Mouse (Mus musculus): ENCODE results near the gene C1s2. TPM values are rescaled to one million over a fixed set of nuclear protein-coding genes. Genes with fewer than 3 reads are reported as not detected.
"Not testable (repeated sequence)": the region's sequence is repeated elsewhere in the genome, so short reads cannot be mapped to it uniquely, and the experiment has no call there.

C1s2 gene
- 0.10 TPM in 1 of 2 replicates, not detected in the other for polyA plus RNA-seq (2014; fragmentation: Nextera tagmentation; extraction: Ambion mirVana)

- 84% methylated on average over 2 of the region's 2 CpGs for WGBS
- not testable (repeated sequence) for DNase-seq (ENCODE audit: low spot score); H3K4me1 ChIP-seq (ENCODE audit: control insufficient read depth, insufficient read depth, low read length); H3K36me3 ChIP-seq (ENCODE audit: control insufficient read depth, insufficient read depth, low read length); H3K4me2 ChIP-seq (ENCODE audit: low read length); H3K9me3 ChIP-seq (replicated peaks; ENCODE audit: control insufficient read depth, low read length); ATAC-seq; H3K27me3 ChIP-seq (replicated peaks; ENCODE audit: control insufficient read depth, insufficient read depth, low read length); H3K9ac ChIP-seq (ENCODE audit: low read length); H3K4me3 ChIP-seq (ENCODE audit: low read depth, low read length); H3K27ac ChIP-seq (ENCODE audit: low read depth, low read length)
Measured at GRCm38 (mm10) chr6:124635985-124636384, at the start of gene C1s2. TSS of gene C1s2 (minus strand) at chr6:124636085.

GRCm38 (mm10) chr6:124683591-124684417, 47.9 kb upstream of the C1s2 start:
- Histone ChIP-seq H3K9ac (ENCODE audit: low read length) (no peak overlapping the region), H3K27ac (ENCODE audit: low read depth, low read length) (no peak overlapping the region), H3K4me3 (ENCODE audit: low read depth, low read length) (no peak overlapping the region), H3K36me3 (ENCODE audit: control insufficient read depth, insufficient read depth, low read length) (no peaks in the 10 kb centered on the region), H3K9me3 (replicated peaks; ENCODE audit: control insufficient read depth, low read length) (no peaks in the 10 kb centered on the region), H3K27me3 (replicated peaks; ENCODE audit: control insufficient read depth, insufficient read depth, low read length) (no peaks in the 10 kb centered on the region), H3K4me2 (ENCODE audit: low read length) (no peak overlapping the region), H3K4me1 (ENCODE audit: control insufficient read depth, insufficient read depth, low read length) (no peaks in the 10 kb centered on the region)
- WGBS = 90% methylated on average over 14 of the region's 14 CpGs
- DNase-seq (ENCODE audit: low spot score) (no peak), ATAC-seq (no peak)

- H3K36me3 ChIP-seq (ENCODE audit: control insufficient read depth, insufficient read depth, low read length); H3K9me3 ChIP-seq (replicated peaks; ENCODE audit: control insufficient read depth, low read length); H3K4me3 ChIP-seq (ENCODE audit: low read depth, low read length); H3K4me2 ChIP-seq (ENCODE audit: low read length); DNase-seq (ENCODE audit: low spot score); H3K27me3 ChIP-seq (replicated peaks; ENCODE audit: control insufficient read depth, insufficient read depth, low read length); ATAC-seq; H3K9ac ChIP-seq (ENCODE audit: low read length); H3K4me1 ChIP-seq (ENCODE audit: control insufficient read depth, insufficient read depth, low read length); H3K27ac ChIP-seq (ENCODE audit: low read depth, low read length): not testable (repeated sequence)
- whole genome bisulfite sequencing = 38% methylated on average over 6 of the region's 6 CpGs
Measured at GRCm38 (mm10) chr6:124682291-124682690, 46.4 kb upstream of the C1s2 start.

- ATAC-seq (no peak), DNase-seq (ENCODE audit: low spot score) (no peak)
- 94% methylated on average over 3 of the region's 3 CpGs for WGBS
- H3K9me3 ChIP-seq (replicated peaks; ENCODE audit: control insufficient read depth, low read length) = no peaks in the 10 kb centered on the region
- no peak overlapping the region for H3K27ac ChIP-seq (ENCODE audit: low read depth, low read length)
- no peaks in the 10 kb centered on the region for H3K27me3 ChIP-seq (replicated peaks; ENCODE audit: control insufficient read depth, insufficient read depth, low read length)
- no peak overlapping the region for H3K4me3 ChIP-seq (ENCODE audit: low read depth, low read length)
- no peak overlapping the region for H3K4me2 ChIP-seq (ENCODE audit: low read length)
- H3K4me1 ChIP-seq (ENCODE audit: control insufficient read depth, insufficient read depth, low read length) = no peaks in the 10 kb centered on the region
- no peaks in the 10 kb centered on the region for H3K36me3 ChIP-seq (ENCODE audit: control insufficient read depth, insufficient read depth, low read length)
- H3K9ac ChIP-seq (ENCODE audit: low read length) = no peak overlapping the region
Measured at GRCm38 (mm10) chr6:124679486-124679885, 43.6 kb upstream of the C1s2 start.

DNA sequence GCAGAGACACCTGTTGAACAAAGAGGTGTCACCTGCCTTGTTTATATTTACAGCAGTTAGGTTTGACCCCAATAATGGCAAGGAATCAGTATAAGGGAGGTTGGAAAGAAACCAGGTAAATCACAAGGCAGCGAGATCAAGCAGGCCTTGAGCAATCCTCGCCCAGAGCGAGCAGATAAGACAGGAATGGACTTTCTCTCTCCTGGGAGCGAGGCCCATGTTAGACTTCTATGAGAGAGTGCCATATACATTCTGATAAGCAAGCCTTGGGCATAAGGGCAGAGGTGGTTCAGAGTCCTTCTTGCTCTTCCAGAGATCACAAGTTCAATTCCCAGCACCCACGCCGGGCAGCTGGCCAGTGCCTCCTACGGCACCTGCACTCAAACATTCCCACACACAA, 42.9 kb upstream of the C1s2 start:
- Histone ChIP-seq H3K4me2 (ENCODE audit: low read length) (no peak overlapping the region), H3K27me3 (replicated peaks; ENCODE audit: control insufficient read depth, insufficient read depth, low read length) (no peaks in the 10 kb centered on the region), H3K4me3 (ENCODE audit: low read depth, low read length) (no peak overlapping the region), H3K9me3 (replicated peaks; ENCODE audit: control insufficient read depth, low read length) (no peaks in the 10 kb centered on the region), H3K9ac (ENCODE audit: low read length) (no peak overlapping the region), H3K27ac (ENCODE audit: low read depth, low read length) (no peak overlapping the region), H3K4me1 (ENCODE audit: control insufficient read depth, insufficient read depth, low read length) (no peaks in the 10 kb centered on the region), H3K36me3 (ENCODE audit: control insufficient read depth, insufficient read depth, low read length) (no peaks in the 10 kb centered on the region)
- no peak for ATAC-seq
- WGBS = 94% methylated on average over 7 of the region's 7 CpGs
- no peak for DNase-seq (ENCODE audit: low spot score)

- no peak overlapping the region for H3K27ac ChIP-seq (ENCODE audit: low read depth, low read length)
Measured at GRCm38 (mm10) chr6:124676171-124676570, 40.3 kb upstream of the C1s2 start.

DNA sequence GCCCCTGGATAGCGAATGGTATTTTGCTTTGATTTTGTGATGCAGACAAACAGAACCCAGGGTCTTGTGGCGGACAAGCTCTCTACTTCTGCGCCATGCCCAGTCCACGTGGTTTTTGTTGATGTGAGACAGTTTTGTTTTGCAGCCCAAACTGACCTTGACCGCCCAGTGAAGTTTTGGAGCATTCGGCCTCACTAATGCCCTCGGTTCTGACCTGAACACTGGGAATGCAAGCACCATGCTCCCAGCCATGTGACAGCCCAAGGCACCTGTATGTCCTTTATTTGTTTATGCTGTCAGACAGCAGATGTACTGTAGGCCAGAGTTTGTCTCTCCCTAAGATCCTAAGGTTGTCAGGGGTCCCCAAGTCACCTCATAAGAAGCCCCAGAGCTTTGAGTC, 38.7 kb upstream of the C1s2 start:
- no peak for ATAC-seq
- H3K27me3 ChIP-seq (replicated peaks; ENCODE audit: control insufficient read depth, insufficient read depth, low read length) = no peaks in the 10 kb centered on the region
- H3K4me2 ChIP-seq (ENCODE audit: low read length) = no peak overlapping the region
- no peak overlapping the region for H3K4me3 ChIP-seq (ENCODE audit: low read depth, low read length)
- no peak overlapping the region for H3K27ac ChIP-seq (ENCODE audit: low read depth, low read length)
- WGBS = 94% methylated on average over 7 of the region's 7 CpGs
- no peaks in the 10 kb centered on the region for H3K9me3 ChIP-seq (replicated peaks; ENCODE audit: control insufficient read depth, low read length)
- no peak for DNase-seq (ENCODE audit: low spot score)
- H3K36me3 ChIP-seq (ENCODE audit: control insufficient read depth, insufficient read depth, low read length) = no peaks in the 10 kb centered on the region
- no peak overlapping the region for H3K9ac ChIP-seq (ENCODE audit: low read length)
- H3K4me1 ChIP-seq (ENCODE audit: control insufficient read depth, insufficient read depth, low read length) = no peaks in the 10 kb centered on the region

More at GRCm38 (mm10) chr6:124676171-124676570, 40.3 kb upstream of the C1s2 start:
- no peak for ATAC-seq
- Histone ChIP-seq H3K27me3 (replicated peaks; ENCODE audit: control insufficient read depth, insufficient read depth, low read length) (no peaks in the 10 kb centered on the region), H3K9ac (ENCODE audit: low read length) (no peak overlapping the region), H3K9me3 (replicated peaks; ENCODE audit: control insufficient read depth, low read length) (no peaks in the 10 kb centered on the region), H3K4me2 (ENCODE audit: low read length) (no peak overlapping the region), H3K36me3 (ENCODE audit: control insufficient read depth, insufficient read depth, low read length) (no peaks in the 10 kb centered on the region), H3K4me1 (ENCODE audit: control insufficient read depth, insufficient read depth, low read length) (no peaks in the 10 kb centered on the region), H3K4me3 (ENCODE audit: low read depth, low read length) (no peak overlapping the region)
- WGBS = 84% methylated on average over 6 of the region's 6 CpGs
- no peak for DNase-seq (ENCODE audit: low spot score)

DNA sequence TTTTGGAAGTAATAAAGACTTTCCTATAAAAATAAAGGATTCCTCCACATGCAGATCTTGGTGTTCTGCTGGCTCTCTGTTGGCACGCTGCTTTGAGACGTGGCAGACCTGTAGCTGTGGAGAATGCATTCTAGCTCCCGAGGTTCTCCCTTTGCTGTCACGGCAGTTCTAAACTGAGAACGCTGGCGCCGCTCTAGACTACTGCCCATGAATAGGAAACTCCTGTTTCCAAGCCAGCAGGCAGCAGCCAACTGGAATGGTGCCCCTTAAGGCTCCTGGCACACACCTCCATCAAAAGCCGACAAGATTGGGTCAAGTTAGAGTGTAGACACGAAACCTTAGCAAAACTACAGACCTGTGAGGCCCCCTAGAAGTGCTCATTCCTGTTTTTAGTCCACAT, 37.7 kb upstream of the C1s2 start:
- Histone ChIP-seq H3K27me3 (replicated peaks; ENCODE audit: control insufficient read depth, insufficient read depth, low read length) (no peaks in the 10 kb centered on the region), H3K36me3 (ENCODE audit: control insufficient read depth, insufficient read depth, low read length) (no peaks in the 10 kb centered on the region), H3K4me2 (ENCODE audit: low read length) (no peak overlapping the region), H3K4me1 (ENCODE audit: control insufficient read depth, insufficient read depth, low read length) (no peaks in the 10 kb centered on the region), H3K9ac (ENCODE audit: low read length) (no peak overlapping the region), H3K4me3 (ENCODE audit: low read depth, low read length) (no peak overlapping the region), H3K27ac (ENCODE audit: low read depth, low read length) (no peak overlapping the region), H3K9me3 (replicated peaks; ENCODE audit: control insufficient read depth, low read length) (no peaks in the 10 kb centered on the region)
- DNase-seq (ENCODE audit: low spot score) = no peak
- no peak for ATAC-seq
- 81% methylated on average over 9 of the region's 9 CpGs for WGBS

- Histone ChIP-seq H3K4me2 (ENCODE audit: low read length) (no peak overlapping the region), H3K9me3 (replicated peaks; ENCODE audit: control insufficient read depth, low read length) (no peaks in the 10 kb centered on the region), H3K36me3 (ENCODE audit: control insufficient read depth, insufficient read depth, low read length) (no peaks in the 10 kb centered on the region), H3K27ac (ENCODE audit: low read depth, low read length) (no peak overlapping the region), H3K27me3 (replicated peaks; ENCODE audit: control insufficient read depth, insufficient read depth, low read length) (no peaks in the 10 kb centered on the region), H3K4me3 (ENCODE audit: low read depth, low read length) (no peak overlapping the region), H3K4me1 (ENCODE audit: control insufficient read depth, insufficient read depth, low read length) (no peaks in the 10 kb centered on the region), H3K9ac (ENCODE audit: low read length) (no peak overlapping the region)
- WGBS = 47% methylated on average over 6 of the region's 6 CpGs
- ATAC-seq (no peak), DNase-seq (ENCODE audit: low spot score) (no peak)
Measured at GRCm38 (mm10) chr6:124672100-124672499, 36.2 kb upstream of the C1s2 start.
